Comparison of ENCODE assay signal across 21 mouse cellular contexts in the genomic region with DNA sequence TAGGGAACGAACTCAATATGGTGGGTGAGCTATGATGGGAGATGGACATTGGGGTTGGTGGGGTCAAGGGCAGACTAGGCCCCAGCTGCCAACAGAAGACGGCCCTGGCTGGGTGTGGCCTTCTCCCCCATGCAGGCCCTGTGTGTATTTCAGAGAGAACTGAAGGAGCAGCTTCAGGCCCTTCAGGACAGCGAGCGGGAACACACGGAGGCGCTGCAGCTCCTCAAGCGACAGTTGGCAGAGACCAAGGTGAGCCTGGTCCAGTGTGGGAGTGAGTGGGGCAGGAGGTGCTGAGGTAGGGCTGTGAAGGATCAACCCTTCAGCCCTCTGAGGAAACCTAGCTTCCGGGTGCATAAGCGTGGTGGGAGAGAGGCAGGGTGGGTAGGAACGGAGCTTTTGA. TPM values are rescaled to one million over a fixed set of nuclear protein-coding genes. Genes with fewer than 3 reads are reported as not detected.
DNase-seq lines count a peak whose midpoint lies in the region; TF ChIP-seq lines count a peak whose summit lies in the region.
"Had no signal": no experiment of that assay in that cellular context is flagged by ENCODE, and none has a peak within 500 bp of the region (broad histone marks: within the 10 kb centered on the region; RNA-seq: fewer than 3 reads in every experiment).

No protein-coding gene starts in this region.

- no peaks in the 10 kb centered on the region for H3K9me3 ChIP-seq in limb, embryonic 10.5 days (replicated peaks)
- H3K9me3 ChIP-seq: forebrain, embryonic 10.5 days; heart, embryonic 12.5 days; heart, embryonic 15.5 days; hindbrain, embryonic 10.5 days; hindbrain, embryonic 13.5 days; intestine, embryonic 15.5 days had no signal

- no peak overlapping the region for H3K4me3 ChIP-seq in cerebellum, adult 2 months (replicated peaks; ENCODE audit: insufficient read depth, low read depth, low read length)
- H3K4me3 ChIP-seq in limb, embryonic 10.5 days, result no peak overlapping the region
- H3K4me3 ChIP-seq in layer of hippocampus, adult 2 months, result no peak overlapping the region
- H3K4me3 ChIP-seq: forebrain, embryonic 10.5 days; gastrocnemius, adult 2 months; heart, embryonic 12.5 days; heart, embryonic 15.5 days; hindbrain, embryonic 10.5 days; hindbrain, embryonic 13.5 days; intestine, embryonic 15.5 days had no signal

- no peak for TF ChIP-seq POLR2A in cerebellum, adult 2 months (IDR thresholded peaks at IDR 0.05; ENCODE audit: borderline replicate concordance, insufficient read depth, low read length)

- DNase-seq in cerebellum, adult 2 months, result peak in 1 of 2 experiments; percentile 39
- no peak for DNase-seq in cerebellum, adult 9-10 months
- DNase-seq in cerebellum, postnatal 14 days, result peak; percentile 13
- DNase-seq in cerebellum, postnatal 25 days, result peak; percentile 34 to 46
- no peak for DNase-seq in limb, embryonic 10.5 days (ENCODE audit: low spot score)
- DNase-seq in layer of hippocampus, adult 2 months (ENCODE audit: low spot score in 2 of 2), result no peak
- DNase-seq: adrenal gland, postnatal 14 days; forebrain, postnatal 0 days; gastrocnemius, adult 2 months; gastrocnemius, postnatal 25 days; heart, adult 18-20 months; heart, postnatal 10 days; heart, postnatal 36 days; kidney, adult 11 months; kidney, adult 8-10 months had no signal

- 68% methylated on average over 10 of the region's 10 CpGs for WGBS in cerebellum, adult 2 months
- WGBS in limb, embryonic 10.5 days, result 94% methylated on average over 10 of the region's 10 CpGs

- peak overlapping the region; percentile 60 for H3K27ac ChIP-seq in cerebellum, adult 2 months (ENCODE audit: insufficient read depth, low read length)
- peak overlapping the region; percentile 61 for H3K27ac ChIP-seq in limb, embryonic 10.5 days
- H3K27ac ChIP-seq in layer of hippocampus, adult 2 months, result no peak overlapping the region
- H3K27ac ChIP-seq: forebrain, embryonic 10.5 days; gastrocnemius, adult 2 months; heart, embryonic 15.5 days; hindbrain, embryonic 10.5 days; hindbrain, embryonic 13.5 days; intestine, embryonic 15.5 days had no signal

- no peaks in the 10 kb centered on the region for H3K27me3 ChIP-seq in cerebellum, adult 2 months (ENCODE audit: control insufficient read depth, insufficient read depth, low read length)
- H3K27me3 ChIP-seq in limb, embryonic 10.5 days (ENCODE audit: low read depth, poor library complexity, severe bottlenecking), result no peaks in the 10 kb centered on the region
- H3K27me3 ChIP-seq: heart, embryonic 12.5 days; heart, embryonic 15.5 days; intestine, embryonic 15.5 days had no signal

- no peak for TF ChIP-seq CTCF in cerebellum, adult 2 months (IDR thresholded peaks at IDR 0.05; ENCODE audit: borderline replicate concordance, insufficient read depth, low read depth, low read length)
- no peak for TF ChIP-seq CTCF in layer of hippocampus, adult 2 months (conservative IDR thresholded peaks at IDR 0.05)

- peaks cover 11% of the 10 kb centered on the region for H3K36me3 ChIP-seq in limb, embryonic 10.5 days
- H3K36me3 ChIP-seq: forebrain, embryonic 10.5 days; heart, embryonic 15.5 days; intestine, embryonic 15.5 days had no signal

- peaks cover 83% of the 10 kb centered on the region for H3K4me1 ChIP-seq in cerebellum, adult 2 months (ENCODE audit: control insufficient read depth, insufficient read depth, low read length)
- H3K4me1 ChIP-seq in limb, embryonic 10.5 days, result peaks cover 55% of the 10 kb centered on the region

RNA-seq across cellular contexts. Expression of a gene that starts 13.3 kb away (rescaled TPM):
- polyA plus RNA-seq in cerebellum, adult 2 months (2012; rRNA removed), result 107 and 129 TPM in 2 replicates
- 6.4 and 8.2 TPM in 2 replicates for polyA plus RNA-seq in limb, embryonic 10.5 days (2016; fragmentation: Nextera tagmentation; extraction: Ambion mirVana)
- total RNA-seq in layer of hippocampus, adult 2 months (2021), result 10 to 100 TPM; 13.0 to 14.2 TPM

Comparison
In these comparisons a context has a peak if more than half of its experiments do, and no peak if none do; other contexts are left out.
1. DNase-seq: peak in cerebellum, postnatal 14 days (2 of 2) and cerebellum, postnatal 25 days (2 of 2); none in cerebellum, adult 9-10 months (single experiment), limb, embryonic 10.5 days (single experiment) and layer of hippocampus, adult 2 months (0 of 2).
2. RNA of a gene that starts 13.3 kb away (polyA plus RNA-seq): 107 to 129 TPM in cerebellum, adult 2 months; 6.4 to 8.2 TPM in limb, embryonic 10.5 days; every median in the first group is over 10 times any median in the second.